Mouse (Mus musculus) gastrocnemius, adult 8-10 months (tissue): ENCODE measurements at regions not wholly inside any gene's neighbourhood (a gene's known extent, or its start where the extent isn't known, plus 50 kb on each side); places are given as distances from the start of the nearest gene placed in this dataset.

Source experiments
- DNase-seq, 2 experiments: peaks; one replicate each; pipeline ENCODE4 v3.0.0; 2022; ENCODE audit warnings: low spot score in 2 of 2

GRCm38 (mm10) chr2:138640654-138641053 lies 384.3 kb downstream of the Btbd3 start:
- DNase-seq = no peak

- no peak for DNase-seq
Observed at GRCm38 (mm10) chr2:138641335-138641734, 385.0 kb downstream of the Btbd3 start.

GRCm38 (mm10) chr2:138648616-138649015 lies 392.3 kb downstream of the Btbd3 start:
- DNase-seq = no peak

DNA sequence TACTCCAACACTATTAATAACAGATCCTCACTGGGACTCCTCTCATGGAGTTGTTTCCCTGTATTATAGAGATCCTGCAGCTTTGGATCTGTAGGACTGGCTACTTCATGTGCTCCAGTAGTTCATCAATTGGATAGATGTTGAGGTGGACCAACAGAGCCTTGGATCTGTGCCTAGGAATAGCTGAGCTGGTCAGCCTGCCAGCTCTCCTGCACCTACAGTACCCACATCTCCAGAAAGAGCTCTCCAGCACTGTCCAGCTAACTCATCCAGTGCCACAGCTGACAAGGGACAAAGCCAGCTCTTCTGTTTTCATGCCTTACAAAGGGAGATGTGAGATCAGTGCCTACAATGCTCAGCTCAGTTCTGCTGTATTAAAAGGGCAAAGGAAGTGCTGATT lies 403.0 kb downstream of the Btbd3 start:
- no peak for DNase-seq

- DNase-seq = no peak
Observed at GRCm38 (mm10) chr2:138670307-138670706, 413.9 kb downstream of the Btbd3 start.

DNA sequence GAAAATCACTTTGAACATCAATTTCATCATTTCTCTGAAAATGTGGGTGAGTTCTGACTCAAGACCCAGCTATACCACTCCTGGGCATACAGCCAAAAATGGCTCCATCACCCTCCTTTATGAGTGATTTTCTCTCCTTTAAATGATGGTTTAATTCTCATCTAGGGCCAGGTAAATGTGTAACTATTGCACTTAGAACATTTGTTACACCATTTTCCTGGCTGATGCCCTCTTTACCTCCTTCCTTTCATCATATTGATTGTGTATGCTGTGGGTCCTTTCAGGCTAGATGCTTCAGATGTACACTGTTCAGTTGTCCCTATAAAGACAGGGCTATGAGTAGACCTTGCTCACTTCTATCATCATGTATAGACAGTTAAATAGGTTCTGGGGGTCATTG lies 418.4 kb downstream of the Btbd3 start:
- DNase-seq = no peak

DNA sequence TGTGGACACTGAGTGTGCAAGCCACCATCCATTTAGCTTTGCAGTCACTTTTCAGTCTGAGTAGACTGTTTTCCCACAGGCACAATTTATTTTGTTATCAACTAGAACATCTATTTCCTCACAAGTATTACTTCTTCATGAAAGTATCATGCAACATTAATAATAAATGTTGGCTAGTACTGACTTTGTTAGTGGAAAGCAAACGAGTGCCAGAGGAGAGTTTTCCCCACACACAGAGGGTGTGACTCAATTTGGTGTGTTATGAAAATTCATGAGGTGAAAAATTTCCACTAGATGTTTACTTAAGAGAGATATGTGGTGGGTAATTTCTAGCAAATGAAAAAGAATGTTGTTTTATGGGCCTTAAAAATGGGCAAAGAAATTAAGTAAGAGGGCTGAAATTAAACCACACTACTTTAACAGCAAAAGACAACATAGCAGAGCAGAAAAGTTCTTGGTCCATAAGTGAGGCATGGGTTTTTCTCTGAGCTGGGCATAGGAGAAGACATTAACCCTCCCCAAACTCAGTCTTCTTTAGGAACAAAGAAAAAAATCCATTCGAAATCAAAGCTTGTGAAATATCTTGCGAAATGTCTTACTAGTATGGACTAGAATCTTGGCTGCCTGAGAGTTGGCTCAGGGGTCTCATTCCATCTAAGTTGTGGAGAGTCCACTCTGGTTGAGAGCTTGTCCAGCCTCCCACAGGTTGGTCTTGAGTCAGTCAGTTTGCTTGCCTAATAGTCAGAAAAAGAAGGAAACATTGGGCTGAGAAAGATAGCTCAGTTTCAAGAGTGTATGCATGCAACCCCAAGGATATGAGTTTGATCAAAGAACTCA lies 419.1 kb downstream of the Btbd3 start:
- DNase-seq = no peak

DNA sequence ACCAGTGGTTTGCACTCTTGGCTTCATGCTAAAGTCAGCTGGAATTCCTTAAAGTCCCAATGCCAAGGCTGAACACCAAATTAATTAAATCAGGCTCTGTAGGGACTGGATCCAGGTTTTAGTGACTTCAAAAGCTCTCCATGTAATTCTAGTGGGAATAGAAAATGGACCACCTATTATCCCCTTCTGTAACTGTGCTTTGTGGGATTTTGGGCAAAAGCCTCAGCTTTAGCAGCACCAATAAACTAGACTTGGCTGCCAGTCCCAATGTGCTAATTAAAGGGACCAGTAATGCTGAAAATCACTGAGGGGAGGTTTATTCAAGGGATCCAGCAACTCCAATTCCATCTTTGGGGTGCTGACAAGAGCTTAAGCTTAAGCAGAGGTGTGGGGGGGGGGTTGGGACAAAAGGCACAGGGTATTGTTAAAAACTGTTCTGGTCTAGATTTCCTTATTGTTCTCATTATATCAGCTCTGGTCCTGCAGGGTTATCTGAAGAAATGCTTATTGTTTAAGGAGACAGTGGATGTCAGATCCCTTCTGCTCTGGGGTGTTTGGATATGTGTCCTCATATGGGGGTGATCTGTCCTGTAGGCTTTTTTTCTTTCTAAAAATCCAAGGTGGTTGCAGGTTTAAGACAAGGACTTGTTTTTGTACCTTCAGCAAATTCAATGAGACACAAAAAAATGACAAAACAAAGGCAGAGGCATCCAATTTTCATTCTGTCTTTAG lies 431.9 kb downstream of the Btbd3 start:
- DNase-seq = no peak

DNA sequence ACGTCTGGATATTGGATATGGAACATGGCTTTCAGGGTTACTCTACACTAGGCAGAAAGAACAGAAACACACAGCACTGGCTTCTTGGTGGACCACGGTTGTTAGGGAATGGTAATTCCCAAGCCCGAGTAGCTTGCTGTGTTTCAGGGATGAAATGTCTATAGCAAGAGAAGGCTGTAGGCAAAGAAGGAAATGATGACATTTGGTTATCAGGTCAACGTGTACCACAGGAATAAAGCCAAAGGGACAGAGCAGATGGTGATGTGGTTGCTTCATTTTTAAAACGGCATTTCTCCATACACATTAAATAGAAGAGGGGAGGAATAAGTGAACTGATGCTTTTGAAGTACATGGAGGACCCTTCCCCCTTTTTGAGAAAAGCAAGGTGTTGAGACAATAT lies 433.1 kb downstream of the Btbd3 start:
- no peak for DNase-seq

DNA sequence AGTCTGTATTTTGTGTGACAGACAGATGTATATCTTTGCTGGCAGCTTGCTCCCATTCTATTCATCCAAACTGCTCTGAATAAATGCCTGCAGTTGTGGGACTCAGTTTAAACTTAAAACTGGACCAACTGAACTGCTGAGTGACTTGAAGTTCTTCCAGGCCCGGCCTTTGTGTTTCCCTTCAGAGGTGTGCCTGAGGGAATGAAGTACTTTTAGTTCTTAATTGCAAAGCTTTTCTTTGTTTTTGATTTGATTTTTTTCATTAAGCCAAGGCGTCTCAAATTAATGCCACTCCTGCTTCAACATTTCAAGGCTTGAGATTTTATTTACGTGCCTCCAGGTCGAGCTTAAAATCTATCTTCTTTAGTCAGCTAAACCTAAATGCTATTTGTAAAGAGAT lies 446.4 kb downstream of the Btbd3 start:
- DNase-seq = no peak

GRCm38 (mm10) chr2:138703943-138704541 lies 447.7 kb downstream of the Btbd3 start:
- DNase-seq = no peak

DNA sequence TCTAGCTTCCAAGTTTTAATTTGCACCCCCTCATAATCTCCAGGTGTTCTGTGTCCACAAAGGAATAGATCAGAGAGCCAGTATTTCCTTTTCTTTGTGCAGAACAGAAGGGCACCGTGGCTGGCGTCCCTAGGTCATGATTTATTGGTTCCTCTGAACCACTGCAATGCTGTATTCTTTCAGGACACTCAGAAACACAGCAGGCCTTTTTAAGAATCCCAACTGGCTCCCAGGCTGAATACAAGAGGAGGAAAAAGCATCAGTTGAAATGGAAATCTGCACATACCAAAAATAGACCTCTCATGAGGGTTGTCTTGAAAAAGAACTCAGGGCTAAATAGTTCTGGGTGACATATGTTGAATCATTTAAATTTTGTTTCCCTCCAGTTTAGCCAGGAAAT lies 452.4 kb downstream of the Btbd3 start:
- no peak for DNase-seq

- DNase-seq = no peak
Observed at GRCm38 (mm10) chr2:138733846-138734245, 477.5 kb downstream of the Btbd3 start.

DNA sequence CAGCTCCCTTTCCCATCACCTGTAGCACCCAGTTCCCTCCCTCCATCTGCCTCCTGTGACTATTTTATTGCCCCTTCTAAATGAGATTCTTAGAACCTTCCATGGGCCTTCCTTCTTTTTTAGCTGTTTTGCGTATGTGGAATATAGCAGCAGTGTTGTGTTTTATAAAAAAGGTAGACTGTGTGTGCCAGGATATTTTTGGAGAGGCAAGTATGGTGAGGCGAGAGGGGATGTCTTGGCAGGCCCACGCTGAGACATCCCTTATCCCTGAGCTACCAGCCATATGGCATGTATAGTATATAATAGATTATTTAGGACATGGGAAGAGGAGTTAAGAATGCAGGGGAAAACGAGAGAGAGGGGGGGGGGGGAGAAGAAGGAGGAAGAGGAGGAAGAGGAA lies 488.4 kb downstream of the Btbd3 start:
- DNase-seq = no peak

- DNase-seq = no peak
Observed at GRCm38 (mm10) chr2:138760439-138760963, 504.1 kb downstream of the Btbd3 start.

DNA sequence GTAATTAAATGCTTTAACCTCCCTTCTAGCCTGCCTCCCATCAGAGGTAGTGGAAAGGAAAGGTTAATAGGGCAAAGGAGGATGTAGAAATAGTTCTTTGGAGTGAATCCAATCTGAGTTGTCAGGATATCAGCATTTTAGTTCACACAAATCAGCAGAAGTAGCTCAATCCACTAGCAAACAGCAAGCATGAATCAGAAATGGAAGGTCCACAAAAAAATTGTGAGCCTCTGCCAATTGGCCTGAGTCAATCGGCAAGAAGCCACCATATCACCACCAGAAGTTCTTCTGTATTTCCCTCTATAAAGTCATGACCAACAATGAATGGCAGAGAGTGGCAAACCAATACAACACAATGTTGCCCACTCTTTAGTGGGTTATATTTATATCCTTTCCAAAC lies 505.0 kb downstream of the Btbd3 start:
- no peak for DNase-seq

GRCm38 (mm10) chr2:138766275-138766842 lies 510.0 kb downstream of the Btbd3 start:
- DNase-seq = no peak

GRCm38 (mm10) chr2:138783781-138784180 lies 527.4 kb downstream of the Btbd3 start:
- DNase-seq = no peak

DNA sequence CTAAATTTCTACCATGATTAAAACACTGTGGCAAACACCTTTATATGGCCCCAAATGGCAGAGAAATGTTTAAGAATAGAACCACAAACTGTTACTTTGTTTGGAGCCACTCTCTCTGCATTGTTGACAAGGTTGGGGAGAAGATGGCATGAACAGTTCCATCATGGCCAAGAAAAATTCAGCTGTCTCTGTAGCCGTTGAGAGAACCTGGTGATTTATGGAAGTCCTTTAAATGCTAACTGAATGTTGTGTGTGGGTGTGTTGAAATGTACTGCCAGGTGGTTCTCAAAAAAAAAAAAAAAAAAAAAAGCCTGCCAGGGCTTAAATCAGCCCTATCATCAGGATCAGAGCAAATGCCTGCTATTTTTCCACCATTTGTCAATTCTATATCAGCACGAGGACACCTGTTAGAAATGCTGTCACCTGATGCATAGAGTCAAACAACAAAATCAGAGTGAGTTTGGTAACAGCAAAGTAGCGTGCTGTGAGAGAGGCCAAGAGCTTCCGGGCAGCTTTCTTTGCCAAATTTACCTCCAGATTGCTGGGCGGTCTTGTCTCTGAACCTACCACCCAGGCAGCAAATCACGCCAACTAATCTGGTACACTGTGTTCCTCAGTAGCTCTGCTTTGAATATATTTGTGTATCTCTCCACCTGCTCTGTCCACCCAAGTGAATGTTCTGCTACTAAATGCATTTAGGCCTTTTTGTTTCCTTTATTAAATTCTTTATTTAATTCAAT lies 536.5 kb downstream of the Btbd3 start:
- no peak for DNase-seq

DNA sequence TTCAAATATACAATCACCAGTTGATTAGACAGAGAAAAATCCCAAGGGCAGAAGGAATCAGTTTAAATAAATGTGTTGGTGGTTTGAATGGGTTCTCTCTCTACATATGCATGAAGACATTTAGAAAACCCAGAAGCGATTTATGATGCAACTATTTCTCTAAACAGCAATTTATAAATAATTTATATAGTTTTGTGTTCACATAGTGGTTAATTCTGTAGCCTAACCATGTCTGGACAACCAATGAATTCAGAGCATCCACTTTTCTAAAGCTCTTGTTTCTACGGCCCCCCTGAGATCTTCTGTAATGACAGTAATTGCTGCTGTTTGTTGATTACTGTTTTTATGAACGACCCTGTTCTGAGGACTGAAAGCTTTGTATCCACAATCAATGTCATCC lies 549.8 kb downstream of the Btbd3 start:
- DNase-seq = no peak

DNA sequence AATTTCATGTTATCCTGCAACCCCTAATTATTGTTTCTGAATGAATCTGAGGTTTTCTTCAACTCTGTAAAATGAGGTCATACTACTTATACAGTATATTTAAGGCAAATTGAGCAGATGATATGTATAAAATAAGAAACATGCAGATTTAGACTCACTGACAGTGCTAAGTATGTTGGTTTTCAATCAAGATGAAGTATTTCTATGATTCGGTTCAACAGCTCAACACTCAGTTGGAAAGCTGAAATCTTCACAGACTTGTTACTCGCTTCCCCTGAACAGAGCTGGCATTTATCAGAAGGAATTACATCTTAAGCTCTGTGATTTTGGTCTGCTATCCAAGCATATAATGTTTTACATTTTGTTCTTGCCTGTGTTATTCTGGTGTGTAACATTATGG lies 553.4 kb downstream of the Btbd3 start:
- DNase-seq = no peak
